Mouse (Mus musculus) heart, adult 2 months (tissue): ENCODE data around the gene Zfp764. TPM values are rescaled to one million over a fixed set of nuclear protein-coding genes. Genes with fewer than 3 reads are reported as not detected.

ENCODE experiments used
- DNase-seq, 2 experiments: peaks; one replicate each; pipeline ENCODE4 v3.0.0; 2021
- H3K27ac ChIP-seq: fragments of 200-600 bp; 2 replicates; pipeline ENCODE4 v1.8.1; 2022
- H3K27me3 ChIP-seq: fragments of 200-500 bp; 2 replicates; pipeline ENCODE4 v1.6.1; 2012; ENCODE audit warnings: mild to moderate bottlenecking, low read length, inconsistent platforms, mixed read lengths; ENCODE audit not compliant: control insufficient read depth, insufficient read depth
- H3K36me3 ChIP-seq: fragments of 200-500 bp; 2 replicates; pipeline ENCODE4 v1.6.1; 2012; ENCODE audit warnings: low read length, inconsistent platforms; ENCODE audit not compliant: control insufficient read depth, insufficient read depth
- H3K4me1 ChIP-seq: fragments of 200-500 bp; 2 replicates; pipeline ENCODE4 v1.6.1; 2011; ENCODE audit warnings: low read length; ENCODE audit not compliant: control insufficient read depth, insufficient read depth
- H3K4me3 ChIP-seq: fragments of 200-600 bp; 2 replicates; pipeline ENCODE4 v1.8.1; 2022
- H3K79me2 ChIP-seq: fragments of 200-500 bp; replicated peaks from 2 replicates; pipeline ENCODE4 v1.6.1; 2012; ENCODE audit warnings: mild to moderate bottlenecking, inconsistent platforms, low read length, moderate library complexity, mixed read lengths; ENCODE audit not compliant: control insufficient read depth, insufficient read depth
- H3K9ac ChIP-seq: fragments of 200-500 bp; 2 replicates; pipeline ENCODE4 v1.6.1; 2012; ENCODE audit warnings: low read depth, mild to moderate bottlenecking, control low read depth, inconsistent platforms, low read length, mixed read lengths
- CTCF ChIP-seq: fragments of 200-600 bp; IDR thresholded peaks from 2 replicates; pipeline ENCODE4 v1.8.1; 2022; ENCODE audit warnings: antibody characterized with exemption, mild to moderate bottlenecking, moderate library complexity
- EP300 ChIP-seq: fragments of 200-500 bp; IDR thresholded peaks from 2 replicates; pipeline ENCODE4 v1.6.1; 2011; ENCODE audit warnings: low read depth, low read length, control low read depth; ENCODE audit not compliant: insufficient read depth
- POLR2A ChIP-seq: fragments of 200-500 bp; IDR thresholded peaks from 2 replicates; pipeline ENCODE4 v1.6.1; 2011; ENCODE audit warnings: mild to moderate bottlenecking, low read depth, low read length, control low read depth; ENCODE audit not compliant: insufficient read depth
- whole genome bisulfite sequencing: fragments of 180-500 bp; shearing (Covaris S2); methylation state at CpG from one replicate; pipeline ENCODE4 v1.1.7; 2018; 5-methylcytosine and 5-hydroxymethylcytosine counted together
- intact Hi-C: fragments of 180-260 bp; cut with DNase I; formaldehyde crosslinking; loops from one replicate; pipeline ENCODE4 v1.15.1; 2025
- polyA plus RNA-seq: library from polyadenylated mRNA; depleted of rRNA; stranded (reverse); fragments of >200 nt; gene quantifications from 2 replicates; pipeline ENCODE4 v1.2.3, GENCODE M21; 2012; rRNA removed
- total RNA-seq, 2 experiments: library from RNA; stranded (reverse); gene quantifications; 2 replicates each; pipeline ENCODE4 v1.2.3; 2021

Zfp764 gene
- total and polyA plus RNA-seq, 3 experiments, result 2.6 to 3.2 (median 3.2) TPM

GRCm38 (mm10) chr7:127360265-127360664 is 46.4 kb downstream of the Zfp764 start:
- Histone ChIP-seq H3K9ac (no peak overlapping the region), H3K36me3 (no peaks in the 10 kb centered on the region), H3K4me3 (no peak overlapping the region), H3K4me1 (no peaks in the 10 kb centered on the region), H3K27ac (no peak overlapping the region), H3K27me3 (no peaks in the 10 kb centered on the region), H3K79me2 (no peaks in the 10 kb centered on the region)
- WGBS, result 59% methylated on average over 4 of the region's 4 CpGs
- no peak for DNase-seq
- TF ChIP-seq EP300, result no peak
- no peak for TF ChIP-seq CTCF
- no peak for TF ChIP-seq POLR2A
- intact Hi-C loops, result loop anchor here (5.0 kb wide), 2 partner anchors 47 to 152 kb away; partner anchors contain the start of genes Srcap and Zfp764

- Histone ChIP-seq H3K27ac (no peak overlapping the region), H3K4me3 (no peak overlapping the region), H3K27me3 (no peaks in the 10 kb centered on the region), H3K4me1 (no peaks in the 10 kb centered on the region), H3K79me2 (no peaks in the 10 kb centered on the region), H3K9ac (no peak overlapping the region), H3K36me3 (no peaks in the 10 kb centered on the region)
- TF ChIP-seq EP300, result no peak
- no peak for TF ChIP-seq POLR2A
- TF ChIP-seq CTCF, result no peak
- intact Hi-C loops, result no loop called here
- WGBS, result 63% methylated on average over 4 of the region's 4 CpGs
- DNase-seq, result no peak
These were observed 48.1 kb downstream of the Zfp764 start for GRCm38 (mm10) chr7:127358472-127358871.

GRCm38 (mm10) chr7:127357871-127358270 is 48.8 kb downstream of the Zfp764 start:
- no peak for DNase-seq
- 59% methylated on average over 2 of the region's 2 CpGs for WGBS
- intact Hi-C loops, result no loop called here

GRCm38 (mm10) chr7:127355796-127356195 is 50.8 kb downstream of the Zfp764 start:
- TF ChIP-seq POLR2A (no peak), EP300 (no peak), CTCF (no peak)
- H3K36me3 ChIP-seq, result no peaks in the 10 kb centered on the region
- no peak for DNase-seq
- H3K4me3 ChIP-seq, result no peak overlapping the region
- no peaks in the 10 kb centered on the region for H3K79me2 ChIP-seq
- no peak overlapping the region for H3K9ac ChIP-seq
- no peaks in the 10 kb centered on the region for H3K4me1 ChIP-seq
- intact Hi-C loops, result no loop called here
- no peak overlapping the region for H3K27ac ChIP-seq
- H3K27me3 ChIP-seq, result no peaks in the 10 kb centered on the region
- WGBS, result 61% methylated on average over 3 of the region's 3 CpGs

More at GRCm38 (mm10) chr7:127357871-127358270, 48.8 kb downstream of the Zfp764 start:
- no peak overlapping the region for H3K9ac ChIP-seq
- no peak overlapping the region for H3K27ac ChIP-seq
- no peak overlapping the region for H3K4me3 ChIP-seq
- no peaks in the 10 kb centered on the region for H3K27me3 ChIP-seq
- no peaks in the 10 kb centered on the region for H3K36me3 ChIP-seq
- H3K4me1 ChIP-seq, result no peaks in the 10 kb centered on the region
- TF ChIP-seq CTCF, result no peak
- no peak for TF ChIP-seq POLR2A
- TF ChIP-seq EP300, result no peak
- H3K79me2 ChIP-seq, result no peaks in the 10 kb centered on the region

Other genes starting within 250 kb of the Zfp764 start
- gene Cd2bp2, start 210.8 kb downstream of the Zfp764 start, total RNA-seq, result 10 to 100 TPM; 33.4 to 35.2 TPM
- 18.2 and 26.9 TPM in 2 replicates for gene Cd2bp2, start 210.8 kb downstream of the Zfp764 start, polyA plus RNA-seq
- 10 to 100 TPM; 20.5 to 22.0 TPM for gene Tbc1d10b, start 198.4 kb downstream of the Zfp764 start, total RNA-seq
- 13.6 and 17.4 TPM in 2 replicates for gene Tbc1d10b, start 198.4 kb downstream of the Zfp764 start, polyA plus RNA-seq
- gene Mylpf, start 197.9 kb downstream of the Zfp764 start, total RNA-seq, result 1 to 10 TPM; 3.5 TPM
- gene Mylpf, start 197.9 kb downstream of the Zfp764 start, polyA plus RNA-seq, result 0.74 and 1.1 TPM in 2 replicates
- 1 to 10 TPM; 6.0 to 6.3 TPM for gene Zfp553, start 173.8 kb downstream of the Zfp764 start, total RNA-seq
- 5.0 and 6.5 TPM in 2 replicates for gene Zfp553, start 173.8 kb downstream of the Zfp764 start, polyA plus RNA-seq
- 1 to 10 TPM; 2.5 to 4.7 TPM for gene Sept1, start 173.7 kb downstream of the Zfp764 start, total RNA-seq
- 6.2 and 13.0 TPM in 2 replicates for gene Sept1, start 173.7 kb downstream of the Zfp764 start, polyA plus RNA-seq
- gene Zfp771, start 162.5 kb downstream of the Zfp764 start, total RNA-seq, result 10 to 100 TPM; 14.7 to 21.0 TPM
- gene Zfp771, start 162.5 kb downstream of the Zfp764 start, polyA plus RNA-seq, result 16.9 and 30.0 TPM in 2 replicates
- gene Dctpp1, start 146.1 kb downstream of the Zfp764 start, total RNA-seq, result 10 to 100 TPM; 38.7 to 44.6 TPM
- 42.0 and 46.6 TPM in 2 replicates for gene Dctpp1, start 146.1 kb downstream of the Zfp764 start, polyA plus RNA-seq
- gene Sephs2, start 132.8 kb downstream of the Zfp764 start, total RNA-seq, result 10 to 100 TPM; 27.2 to 32.9 TPM
- gene Sephs2, start 132.8 kb downstream of the Zfp764 start, polyA plus RNA-seq, result 14.8 and 22.5 TPM in 2 replicates
- 1 to 10 TPM; 1.7 to 2.3 TPM for gene Itgal, start 110.6 kb downstream of the Zfp764 start, total RNA-seq
- gene Itgal, start 110.6 kb downstream of the Zfp764 start, polyA plus RNA-seq, result 3.0 and 5.0 TPM in 2 replicates
- 10 to 100 TPM; 36.5 to 37.2 TPM for gene Zfp768, start 61.2 kb downstream of the Zfp764 start, total RNA-seq
- 30.8 and 31.6 TPM in 2 replicates for gene Zfp768, start 61.2 kb downstream of the Zfp764 start, polyA plus RNA-seq
- gene Zfp747, start 30.8 kb downstream of the Zfp764 start, total RNA-seq, result 1 to 10 TPM; 4.3 to 5.3 TPM
- 2.9 and 3.9 TPM in 2 replicates for gene Zfp747, start 30.8 kb downstream of the Zfp764 start, polyA plus RNA-seq
- gene 9130019O22Rik, start 19.7 kb downstream of the Zfp764 start, total RNA-seq, result 1 to 10 TPM; 2.3 to 2.4 TPM
- 1.7 and 2.4 TPM in 2 replicates for gene 9130019O22Rik, start 19.7 kb downstream of the Zfp764 start, polyA plus RNA-seq
- 1 to 10 TPM; 3.1 to 4.0 TPM for gene E430018J23Rik, start 13.2 kb downstream of the Zfp764 start, total RNA-seq
- gene E430018J23Rik, start 13.2 kb downstream of the Zfp764 start, polyA plus RNA-seq, result 3.1 and 3.5 TPM in 2 replicates
- 1 to 10 TPM; 3.3 to 3.8 TPM for gene Zfp688, start 15.2 kb upstream of the Zfp764 start, total RNA-seq
- 4.9 and 8.1 TPM in 2 replicates for gene Zfp688, start 15.2 kb upstream of the Zfp764 start, polyA plus RNA-seq
- gene Zfp689, start 42.3 kb upstream of the Zfp764 start, total RNA-seq, result 1 to 10 TPM in 1 of 2 experiments, under 1 TPM in 1; 0.93 to 1.5 TPM
- gene Zfp689, start 42.3 kb upstream of the Zfp764 start, polyA plus RNA-seq, result 1.8 and 2.0 TPM in 2 replicates
- gene Prr14, start 52.8 kb upstream of the Zfp764 start, total RNA-seq, result 10 to 100 TPM; 23.1 to 28.0 TPM
- gene Prr14, start 52.8 kb upstream of the Zfp764 start, polyA plus RNA-seq, result 45.6 and 61.6 TPM in 2 replicates
- gene Fbrs, start 72.4 kb upstream of the Zfp764 start, total RNA-seq, result 10 to 100 TPM; 31.2 to 33.9 TPM
- 13.4 and 16.4 TPM in 2 replicates for gene Fbrs, start 72.4 kb upstream of the Zfp764 start, polyA plus RNA-seq
- gene Srcap, start 105.2 kb upstream of the Zfp764 start, total RNA-seq, result 10 to 100 TPM; 53.1 to 55.8 TPM
- gene Srcap, start 105.2 kb upstream of the Zfp764 start, polyA plus RNA-seq, result 15.3 and 16.7 TPM in 2 replicates
- 1 to 10 TPM; 7.8 to 8.2 TPM for gene Gm42715, start 112.8 kb upstream of the Zfp764 start, total RNA-seq
- gene Gm42715, start 112.8 kb upstream of the Zfp764 start, polyA plus RNA-seq, result 7.9 and 9.3 TPM in 2 replicates
- not detected for gene Tmem265, start 154.6 kb upstream of the Zfp764 start, total RNA-seq
- not detected in 2 replicates for gene Tmem265, start 154.6 kb upstream of the Zfp764 start, polyA plus RNA-seq
- 10 to 100 TPM; 13.9 to 17.5 TPM for gene Phkg2, start 166.5 kb upstream of the Zfp764 start, total RNA-seq
- gene Phkg2, start 166.5 kb upstream of the Zfp764 start, polyA plus RNA-seq, result 30.1 and 40.1 TPM in 2 replicates
- gene Ccdc189, start 181.8 kb upstream of the Zfp764 start, total RNA-seq, result 10 to 100 TPM; 10.4 to 11.7 TPM
- gene Ccdc189, start 181.8 kb upstream of the Zfp764 start, polyA plus RNA-seq, result 10.6 and 11.4 TPM in 2 replicates
- 10 to 100 TPM; 41.0 to 44.8 TPM for gene Rnf40, start 181.9 kb upstream of the Zfp764 start, total RNA-seq
- 18.2 and 27.3 TPM in 2 replicates for gene Rnf40, start 181.9 kb upstream of the Zfp764 start, polyA plus RNA-seq
- gene Zfp629, start 209.0 kb upstream of the Zfp764 start, total RNA-seq, result 10 to 100 TPM; 17.7 to 24.9 TPM
- gene Zfp629, start 209.0 kb upstream of the Zfp764 start, polyA plus RNA-seq, result 12.5 and 20.9 TPM in 2 replicates